Mouse (Mus musculus): ENCODE measurements around the gene Elf5.

Elf5 gene

DNA sequence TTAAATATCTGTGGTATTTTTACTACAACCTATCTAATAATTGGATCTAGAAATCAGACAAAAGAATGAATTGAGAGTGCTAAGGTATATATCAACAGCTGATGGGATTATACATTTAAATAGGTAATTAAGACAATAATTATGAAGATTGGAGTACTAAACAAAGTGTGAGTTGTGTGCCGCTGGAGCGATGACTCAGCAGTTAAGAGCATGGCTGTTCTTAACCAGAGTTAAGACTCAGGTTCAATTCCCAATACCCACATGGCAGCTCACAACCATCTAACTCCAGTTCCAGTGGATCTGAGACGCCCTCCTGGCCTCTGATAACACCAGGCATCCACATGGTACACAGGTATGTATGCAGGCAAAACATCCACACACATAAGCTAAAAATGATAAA lies 61.9 kb downstream of the Elf5 start:
- in situ Hi-C loops (cut with MboI): loop anchor here (25.0 kb wide), 1 partner anchor 239 kb away; no protein-coding TSS in a partner anchor

DNA sequence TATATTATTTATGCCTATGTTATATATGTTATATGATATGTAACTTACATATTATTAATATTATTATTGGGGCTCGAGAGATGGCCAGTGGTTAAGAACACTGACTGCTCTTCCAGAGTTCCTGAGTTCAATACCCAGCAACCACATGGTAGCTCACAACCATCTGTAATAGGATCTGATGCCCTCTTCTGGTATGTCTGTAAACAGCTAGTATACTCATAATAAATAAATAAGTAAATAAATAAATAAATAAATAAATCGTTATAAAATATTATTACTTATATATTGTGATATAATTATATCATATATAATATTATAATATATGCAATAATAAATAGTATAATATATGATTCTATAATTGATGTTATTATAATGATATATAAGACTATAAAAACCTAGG lies 64.7 kb downstream of the Elf5 start:
- in situ Hi-C loops (cut with MboI): no loop called here

DNA sequence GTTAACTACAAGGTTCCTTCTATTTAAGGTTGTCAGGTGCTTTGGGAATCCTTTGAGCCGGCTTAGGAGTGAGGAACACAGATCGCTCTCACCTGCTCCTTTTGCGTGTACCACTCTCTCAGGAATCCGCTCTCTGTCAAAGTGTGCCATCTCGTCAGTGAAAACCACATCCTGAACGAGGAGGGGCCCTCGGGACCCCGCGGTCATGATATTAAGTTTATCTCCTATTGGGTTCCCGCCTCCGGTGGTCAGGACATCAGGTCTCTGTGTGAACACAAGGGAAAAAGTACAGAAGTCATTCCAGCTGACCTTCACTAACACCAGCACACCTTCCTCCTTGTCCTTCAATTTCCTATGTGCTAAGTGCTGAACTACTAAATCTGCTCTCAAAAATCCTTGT lies 65.2 kb downstream of the Elf5 start:
- in situ Hi-C loops (cut with MboI): no loop called here

DNA sequence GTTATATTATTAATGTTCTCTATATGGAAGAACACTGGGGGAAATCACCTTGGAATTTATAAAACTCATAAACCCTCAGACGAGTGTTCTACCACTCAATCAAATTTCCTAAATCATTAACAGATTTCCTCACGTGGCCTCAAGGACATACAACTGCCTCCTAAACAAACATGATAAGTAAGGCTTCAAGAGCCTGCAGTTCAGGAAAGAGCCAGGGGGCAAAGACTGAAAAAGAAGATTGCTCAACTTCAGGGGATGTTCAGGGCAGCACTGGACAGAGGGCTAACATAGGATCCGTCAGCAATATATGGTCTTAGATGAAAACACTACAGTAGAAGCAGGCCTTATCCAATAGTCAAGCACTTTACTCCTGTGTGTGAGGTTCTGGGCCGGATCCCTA lies 66.0 kb downstream of the Elf5 start:
- in situ Hi-C loops (cut with MboI): no loop called here

DNA sequence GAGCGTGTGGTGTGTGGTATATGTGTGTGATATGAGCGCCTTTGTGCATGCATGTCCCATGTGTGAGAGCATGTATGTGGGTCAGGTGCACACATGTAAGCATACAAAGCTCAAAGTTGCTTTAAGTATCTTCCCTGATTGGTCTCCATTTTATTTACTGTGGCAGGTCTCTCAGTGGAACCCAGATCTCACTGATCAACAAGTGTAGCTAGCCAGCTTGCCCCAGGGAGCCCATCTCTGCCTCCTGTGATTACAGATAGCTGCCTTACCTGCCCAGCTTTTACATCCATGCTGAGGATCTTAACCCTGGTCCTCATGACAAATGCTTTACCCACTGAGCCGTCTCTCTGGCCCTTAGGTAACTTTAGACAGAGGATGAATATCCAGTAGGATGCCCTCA lies 66.8 kb downstream of the Elf5 start:
- in situ Hi-C loops (cut with MboI): no loop called here

DNA sequence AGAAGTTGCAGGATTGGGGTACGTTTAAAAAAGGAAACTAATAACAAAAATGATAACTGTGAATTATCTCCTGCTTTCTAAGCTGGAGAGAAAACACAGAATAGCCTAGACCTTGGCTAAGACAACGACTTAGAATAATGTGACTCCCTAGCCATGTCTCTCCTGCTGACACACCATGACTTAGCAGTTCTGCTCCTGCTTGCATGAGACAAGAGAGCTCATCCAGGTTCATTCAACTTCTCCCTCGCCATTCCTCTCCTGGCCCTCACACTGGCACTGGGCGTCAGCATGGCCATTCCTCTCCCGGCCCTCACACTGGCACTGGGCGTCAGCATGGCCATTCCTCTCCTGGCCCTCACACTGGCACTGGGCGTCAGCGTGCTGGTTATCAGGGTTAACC lies 68.8 kb downstream of the Elf5 start:
- in situ Hi-C loops (cut with MboI): no loop called here

DNA sequence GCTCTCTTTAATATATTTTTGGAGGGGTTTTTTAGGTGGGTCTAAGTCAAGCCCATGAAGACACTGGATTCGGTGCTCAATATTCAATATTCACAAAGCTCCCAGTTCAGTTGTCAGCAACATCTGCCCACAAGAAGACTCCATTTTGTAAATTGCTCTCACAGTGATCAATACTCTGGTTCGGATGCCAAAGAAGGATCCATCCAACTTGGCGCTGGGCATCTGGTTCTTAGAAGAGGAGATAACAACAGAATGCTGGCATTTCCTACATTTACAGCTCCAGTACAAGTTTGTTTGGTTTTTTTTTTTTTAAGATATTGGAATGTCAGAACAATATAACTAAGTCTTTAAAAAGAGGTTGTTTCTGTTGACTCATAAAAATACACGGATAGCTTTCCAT lies 69.4 kb downstream of the Elf5 start:
- in situ Hi-C loops (cut with MboI): no loop called here

DNA sequence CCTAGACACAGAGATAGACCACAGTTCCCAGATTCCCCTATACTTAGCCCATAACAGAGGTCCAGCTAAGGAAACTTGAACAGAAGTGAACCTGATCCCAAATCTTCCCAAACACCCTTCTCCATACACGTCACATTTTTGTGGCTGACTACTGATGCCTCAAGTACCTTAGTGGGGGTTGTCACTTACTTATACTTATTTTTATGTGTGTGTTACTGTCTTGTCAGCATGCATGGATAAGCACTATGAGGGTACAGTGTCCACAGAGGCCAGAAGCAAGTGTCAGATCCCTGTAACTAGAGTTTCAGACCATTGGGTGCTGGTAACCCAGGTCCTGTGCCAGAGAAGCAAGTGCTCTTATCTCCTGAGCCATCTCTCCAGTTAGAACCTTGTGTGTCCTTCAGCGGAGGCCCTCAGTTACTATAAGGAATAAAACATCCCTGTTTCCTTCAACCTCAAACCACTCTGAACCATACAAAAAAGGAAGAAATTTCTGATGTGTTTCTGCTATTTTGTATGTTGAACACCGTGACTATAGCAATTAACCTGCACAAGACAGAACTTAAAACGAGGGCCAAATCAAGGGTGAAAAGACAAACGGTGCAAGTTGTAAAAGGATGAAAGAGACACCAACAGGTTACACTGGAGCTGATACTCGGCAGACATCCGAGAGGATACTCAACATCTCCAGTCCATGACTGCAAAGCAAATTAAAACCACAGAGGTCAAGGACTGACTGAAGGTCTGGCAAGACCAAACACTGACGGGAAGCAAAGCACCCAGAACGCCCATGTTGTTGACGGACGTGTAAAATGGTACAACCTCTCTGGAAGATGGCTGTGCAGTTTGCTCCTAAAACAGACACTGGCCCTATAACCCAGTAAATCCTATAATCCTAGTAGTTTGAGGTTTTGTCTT lies 70.1 kb downstream of the Elf5 start:
- in situ Hi-C loops (cut with MboI): no loop called here

DNA sequence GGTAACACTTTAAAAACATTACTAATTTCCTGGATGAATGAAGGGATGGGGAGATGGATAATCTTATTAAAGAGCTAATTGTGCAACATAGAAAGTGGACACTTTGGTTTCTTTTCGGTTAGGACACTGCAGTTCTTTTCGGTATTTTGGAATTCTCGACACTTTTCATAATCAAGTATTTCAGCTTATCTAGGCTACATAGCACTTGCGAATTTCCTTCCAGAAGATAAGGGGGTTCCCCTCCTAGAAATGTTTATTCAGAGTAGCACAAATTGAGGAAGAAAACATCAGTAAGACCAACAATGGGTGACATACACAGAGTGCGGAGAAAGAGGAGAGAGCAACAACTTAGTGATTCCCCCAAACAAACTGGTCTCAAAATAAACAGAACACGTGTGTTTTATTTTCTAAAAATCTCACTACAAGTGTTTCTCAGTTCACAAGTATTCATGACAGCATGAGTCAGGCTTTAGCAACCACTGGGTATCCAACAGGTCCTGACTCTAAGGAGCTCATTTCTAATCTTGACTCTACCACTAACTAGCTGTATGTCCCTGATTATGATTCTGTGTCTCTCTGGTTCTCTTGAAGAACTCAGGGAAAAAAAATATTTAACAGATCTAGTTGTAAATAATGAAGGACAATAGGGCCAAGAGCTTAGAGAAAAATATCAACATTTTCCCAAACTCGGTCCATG lies 71.9 kb downstream of the Elf5 start:
- in situ Hi-C loops (cut with MboI): no loop called here

DNA sequence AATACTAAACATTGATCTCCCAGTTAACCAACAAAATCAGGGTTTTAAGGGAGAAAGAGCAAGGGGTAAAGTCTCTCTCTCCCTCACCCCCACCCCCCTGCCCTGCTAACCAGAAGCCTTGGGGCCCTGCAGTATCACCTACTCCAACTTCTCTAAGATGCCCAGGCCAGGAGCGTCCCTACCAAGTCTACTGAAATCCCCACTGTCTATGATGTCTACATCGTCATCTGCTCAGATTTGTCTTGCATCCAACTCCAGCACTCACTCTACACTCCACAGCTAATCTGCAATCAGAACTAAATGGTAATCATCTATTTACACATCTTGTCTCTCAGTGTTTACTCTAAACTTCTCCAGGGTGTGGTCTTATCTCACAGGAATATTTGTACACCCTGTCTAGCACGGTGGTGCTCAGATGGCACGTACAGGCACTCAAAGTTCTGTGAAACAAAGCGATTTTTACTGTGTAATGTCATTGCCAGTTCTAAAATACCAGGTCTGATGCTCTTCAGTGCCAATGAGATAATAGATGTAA lies 72.6 kb downstream of the Elf5 start:
- in situ Hi-C loops (cut with MboI): no loop called here

DNA sequence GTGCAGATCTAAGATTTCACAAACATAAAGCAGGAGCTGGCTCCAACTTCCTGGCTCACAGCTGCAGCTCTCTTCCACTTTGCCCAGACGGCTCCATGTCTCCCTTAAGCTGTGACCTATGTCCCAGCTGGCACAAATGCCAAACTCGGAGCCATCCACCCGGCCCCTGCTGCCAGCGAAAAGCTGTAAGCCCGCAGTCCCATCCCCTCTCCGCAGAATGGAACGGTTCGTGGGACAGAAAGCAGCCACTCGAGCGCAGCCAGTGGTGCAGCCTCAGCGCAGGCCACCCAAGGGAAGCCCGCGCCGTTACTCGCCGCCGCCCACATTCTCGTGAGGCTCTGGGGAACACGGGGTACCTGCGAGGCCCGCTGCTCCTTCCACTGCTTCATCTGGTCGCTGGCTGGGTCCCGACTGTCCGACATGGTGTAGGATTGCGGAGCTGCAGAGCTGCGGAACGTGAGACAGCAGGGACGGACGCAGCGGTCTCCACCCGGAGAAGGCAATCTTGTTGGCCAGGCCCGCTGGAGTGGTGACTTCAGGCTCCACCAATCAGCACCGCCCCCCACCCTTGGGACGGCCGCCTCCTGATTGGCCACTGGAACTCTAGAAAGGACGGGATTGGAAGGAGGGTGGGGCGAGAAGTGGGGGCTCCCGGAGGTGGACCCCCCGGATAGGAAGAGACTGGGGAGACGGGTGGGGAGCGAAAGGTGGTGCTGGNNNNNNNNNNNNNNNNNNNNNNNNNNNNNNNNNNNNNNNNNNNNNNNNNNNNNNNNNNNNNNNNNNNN lies 73.3 kb downstream of the Elf5 start, which contains the start of gene Cat:
Gene Cat (minus strand): TSS at position 544 of the 785 bp plus-strand sequence.
- in situ Hi-C loops (cut with MboI): no loop called here

DNA sequence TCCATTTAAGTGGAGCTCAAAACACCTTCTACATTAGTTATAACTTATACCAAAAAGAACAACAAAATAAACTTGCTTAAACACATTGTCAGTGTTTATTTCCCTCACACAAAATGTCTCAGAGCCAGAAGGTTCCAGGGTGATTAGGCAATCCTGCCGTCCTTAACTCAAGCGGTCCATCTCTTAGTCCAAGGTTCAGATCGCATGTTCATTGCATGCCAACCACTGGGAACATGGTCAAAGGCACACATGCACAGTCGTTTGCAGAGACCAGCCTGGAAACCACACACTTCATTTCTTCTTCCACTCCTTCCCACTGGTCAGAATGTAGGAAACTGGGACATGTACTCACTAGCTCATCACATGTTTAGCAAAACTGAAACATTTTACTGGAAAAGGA lies 81.0 kb downstream of the Elf5 start:
- in situ Hi-C loops (cut with MboI): no loop called here

DNA sequence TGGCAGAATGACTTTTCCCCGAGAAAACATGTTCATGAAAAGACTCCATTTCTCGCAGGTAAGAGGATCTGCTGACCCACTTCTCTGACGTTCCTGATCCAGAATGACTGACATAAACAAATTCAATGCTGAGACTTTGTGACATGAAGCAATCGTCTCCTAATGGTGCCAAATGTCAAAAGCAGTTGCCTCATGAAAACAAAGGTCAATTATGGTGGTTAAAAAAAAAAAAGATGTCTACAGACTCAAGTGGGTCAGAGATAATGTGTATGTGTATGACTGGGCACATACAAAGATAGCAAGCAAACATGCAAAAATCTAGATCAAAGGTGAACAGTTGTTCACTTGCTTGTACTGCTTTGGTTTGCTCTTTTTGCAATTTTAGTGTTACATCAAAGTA lies 82.3 kb downstream of the Elf5 start:
- in situ Hi-C loops (cut with MboI): no loop called here

DNA sequence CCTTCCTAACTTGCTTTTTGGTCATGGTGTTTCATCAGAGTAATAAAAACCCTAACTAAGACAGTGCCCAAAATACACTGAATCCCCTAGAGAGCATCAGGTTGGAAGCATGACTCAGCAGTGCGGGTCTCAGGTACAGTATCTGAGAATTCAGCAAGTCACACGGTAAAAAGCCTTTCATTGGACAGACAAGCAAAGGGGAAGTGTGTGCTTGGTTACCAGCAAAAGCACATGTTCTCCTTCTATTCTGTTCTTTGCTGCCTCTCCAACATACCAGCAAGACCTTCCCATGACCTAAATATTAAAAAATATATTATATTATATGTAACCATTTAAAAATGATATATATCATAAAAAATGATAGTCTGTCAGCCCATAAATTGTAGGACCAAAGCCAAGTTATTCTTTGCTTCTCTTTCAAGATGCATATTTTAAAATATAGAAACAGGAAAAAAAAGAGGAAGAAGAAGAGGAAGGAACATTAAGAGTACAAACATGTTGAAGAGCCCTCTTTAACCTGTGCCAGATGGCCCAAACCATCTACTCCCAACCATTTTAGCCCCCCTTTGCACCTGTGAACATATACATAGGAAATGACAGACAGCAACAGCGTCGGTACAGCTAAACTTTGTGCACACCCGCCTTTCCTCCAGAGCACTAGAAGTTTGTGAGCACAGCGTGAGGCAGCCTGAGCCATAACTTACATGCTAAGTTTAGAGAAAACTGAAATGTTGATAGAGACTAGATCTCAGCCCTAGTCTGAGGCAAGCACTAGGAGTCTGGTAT lies 84.3 kb downstream of the Elf5 start:
- in situ Hi-C loops (cut with MboI): no loop called here
